Mouse (Mus musculus) E14TG2a.4 (cell line): ENCODE measurements at regions not wholly inside any gene's neighbourhood (a gene's known extent, or its start where the extent isn't known, plus 50 kb on each side); places are given as distances from the start of the nearest gene placed in this dataset.

ENCODE experiments used
- H3K27me3 ChIP-seq: 2 replicates; pipeline ENCODE4 v1.6.1; 2014; ENCODE audit warnings: low read length, control low read depth; ENCODE audit not compliant: insufficient read depth
- H3K36me3 ChIP-seq: 2 replicates; pipeline ENCODE4 v1.6.1; 2014; ENCODE audit warnings: low read length, control low read depth; ENCODE audit not compliant: insufficient read depth
- H3K4me1 ChIP-seq: replicated peaks from 2 replicates; pipeline ENCODE4 v1.6.1; 2014; ENCODE audit warnings: low read depth, low read length, control low read depth
- H3K4me3 ChIP-seq: replicated peaks from 2 replicates; pipeline ENCODE4 v1.5.1; 2014; ENCODE audit warnings: mild to moderate bottlenecking, low read length
- H3K9me3 ChIP-seq: 2 replicates; pipeline ENCODE4 v1.6.1; 2014; ENCODE audit warnings: low read length, control low read depth
- CTCF ChIP-seq: conservative IDR thresholded peaks from 2 replicates; pipeline ENCODE4 v1.5.1; 2014; ENCODE audit warnings: low read length
- NANOG ChIP-seq: IDR thresholded peaks from 2 replicates; pipeline ENCODE4 v1.6.1; 2014; ENCODE audit warnings: borderline replicate concordance, low read length, mixed read lengths
- POU5F1 ChIP-seq: IDR thresholded peaks from 2 replicates; pipeline ENCODE4 v1.6.1; 2014; ENCODE audit warnings: low read length, borderline replicate concordance

GRCm38 (mm10) chr4:29604322-29604721 is 791.4 kb downstream of the Epha7 start:
- Histone ChIP-seq H3K4me1 (no peaks in the 10 kb centered on the region), H3K36me3 (no peaks in the 10 kb centered on the region), H3K9me3 (no peaks in the 10 kb centered on the region), H3K4me3 (no peak overlapping the region), H3K27me3 (no peaks in the 10 kb centered on the region)
- no peak for TF ChIP-seq CTCF
- no peak for TF ChIP-seq NANOG
- TF ChIP-seq POU5F1 = no peak

GRCm38 (mm10) chr4:29617910-29618309 is 805.0 kb downstream of the Epha7 start:
- no peaks in the 10 kb centered on the region for H3K9me3 ChIP-seq
- no peaks in the 10 kb centered on the region for H3K36me3 ChIP-seq
- no peaks in the 10 kb centered on the region for H3K27me3 ChIP-seq
- no peaks in the 10 kb centered on the region for H3K4me1 ChIP-seq
- TF ChIP-seq POU5F1 = no peak
- no peak for TF ChIP-seq NANOG
- TF ChIP-seq CTCF = no peak
- no peak overlapping the region for H3K4me3 ChIP-seq

GRCm38 (mm10) chr4:29644839-29645565 is 832.1 kb downstream of the Epha7 start:
- no peaks in the 10 kb centered on the region for H3K36me3 ChIP-seq
- H3K9me3 ChIP-seq = no peaks in the 10 kb centered on the region
- H3K4me3 ChIP-seq = no peak overlapping the region
- H3K4me1 ChIP-seq = 0 out of 2 replicates have a peak, but pooled peaks cover 3% of the 10 kb centered on the region
- no peaks in the 10 kb centered on the region for H3K27me3 ChIP-seq
- TF ChIP-seq NANOG (peak; percentile 52; the same call in 1 of the 2 replicates), CTCF (no peak)

DNA sequence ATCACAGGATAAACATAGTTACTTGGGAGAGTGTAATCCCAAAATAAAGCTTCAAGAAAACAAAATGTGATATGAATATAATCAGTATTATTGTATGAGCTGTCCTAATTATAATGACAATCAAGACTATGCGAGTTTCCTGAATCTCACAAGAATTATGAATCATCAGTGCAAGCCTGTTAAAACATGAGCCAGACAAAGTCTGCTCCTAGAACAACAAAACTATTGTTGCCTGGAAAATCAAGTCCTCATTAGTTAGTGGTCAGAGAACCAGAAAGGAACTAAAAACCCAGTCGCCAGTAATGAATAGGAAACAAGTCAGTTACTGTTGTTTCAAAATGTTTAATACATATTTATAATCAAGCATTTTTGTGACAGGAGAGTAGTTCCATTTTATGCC is 841.0 kb downstream of the Epha7 start:
- H3K36me3 ChIP-seq = no peaks in the 10 kb centered on the region
- H3K27me3 ChIP-seq = no peaks in the 10 kb centered on the region
- TF ChIP-seq POU5F1 (no peak), NANOG (no peak), CTCF (no peak)
- no peaks in the 10 kb centered on the region for H3K9me3 ChIP-seq
- H3K4me3 ChIP-seq = no peak overlapping the region
- H3K4me1 ChIP-seq = no peaks in the 10 kb centered on the region

- Histone ChIP-seq H3K4me1 (no peaks in the 10 kb centered on the region), H3K9me3 (no peaks in the 10 kb centered on the region), H3K27me3 (no peaks in the 10 kb centered on the region), H3K4me3 (no peak overlapping the region), H3K36me3 (no peaks in the 10 kb centered on the region)
- no peak for TF ChIP-seq NANOG
- TF ChIP-seq CTCF = no peak
- TF ChIP-seq POU5F1 = no peak
These were observed 842.7 kb downstream of the Epha7 start for GRCm38 (mm10) chr4:29655606-29656005.

GRCm38 (mm10) chr4:29661140-29662108 is 848.5 kb downstream of the Epha7 start:
- H3K4me1 ChIP-seq = no peaks in the 10 kb centered on the region
- no peaks in the 10 kb centered on the region for H3K27me3 ChIP-seq
- H3K36me3 ChIP-seq = no peaks in the 10 kb centered on the region
- no peaks in the 10 kb centered on the region for H3K9me3 ChIP-seq
- TF ChIP-seq POU5F1 = no peak
- TF ChIP-seq CTCF = no peak
- TF ChIP-seq NANOG = no peak
- H3K4me3 ChIP-seq = no peak overlapping the region

DNA sequence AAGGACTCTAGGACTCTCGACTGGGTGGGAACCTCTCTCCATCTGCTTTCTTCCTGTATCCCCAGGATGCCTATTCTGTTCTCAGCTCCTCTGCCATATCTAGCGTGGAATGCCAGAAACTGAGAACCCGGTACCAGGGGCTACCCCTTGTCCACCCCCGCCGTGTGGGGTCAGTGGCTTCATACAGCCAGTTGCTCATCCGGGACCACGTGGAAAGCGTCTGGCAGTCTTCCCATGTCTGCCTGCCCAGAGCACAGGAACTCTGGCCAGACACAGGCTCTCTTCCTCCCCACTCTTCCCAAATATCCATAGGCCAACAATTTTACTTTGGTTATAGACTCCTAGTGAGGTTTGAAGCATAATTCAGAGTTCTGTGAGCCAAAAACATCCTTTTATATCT is 852.6 kb downstream of the Epha7 start:
- Histone ChIP-seq H3K9me3 (no peaks in the 10 kb centered on the region), H3K4me3 (no peak overlapping the region), H3K4me1 (no peaks in the 10 kb centered on the region), H3K36me3 (no peaks in the 10 kb centered on the region), H3K27me3 (no peaks in the 10 kb centered on the region)
- no peak for TF ChIP-seq NANOG
- TF ChIP-seq POU5F1 = no peak
- TF ChIP-seq CTCF = no peak

- H3K9me3 ChIP-seq = no peaks in the 10 kb centered on the region
- H3K4me1 ChIP-seq = no peaks in the 10 kb centered on the region
- H3K4me3 ChIP-seq = no peak overlapping the region
- TF ChIP-seq CTCF (no peak), POU5F1 (no peak), NANOG (no peak)
- H3K36me3 ChIP-seq = no peaks in the 10 kb centered on the region
- H3K27me3 ChIP-seq = no peaks in the 10 kb centered on the region
These were observed 881.2 kb downstream of the Epha7 start for GRCm38 (mm10) chr4:29694153-29694552.
